Mouse (Mus musculus) WW6 (cell line): Measurements from ENCODE around the gene Zdhhc17.
A peak's percentile ranks its signal among the peaks of the same experiment; 100 is the strongest.

ENCODE experiments used
- DNase-seq: peaks from one replicate; pipeline ENCODE4 v3.0.0-alpha.2; 2013; ENCODE audit warnings: low read depth, low spot score

Gene Zdhhc17

GRCm38 (mm10) chr10:110958879-110959278 is 51.1 kb downstream of the Zdhhc17 start:
- no peak for DNase-seq

GRCm38 (mm10) chr10:110952937-110953451 is 56.9 kb downstream of the Zdhhc17 start:
- DNase-seq, result no peak

- DNase-seq, result no peak
Observed at GRCm38 (mm10) chr10:110952271-110952670, 57.7 kb downstream of the Zdhhc17 start.

DNA sequence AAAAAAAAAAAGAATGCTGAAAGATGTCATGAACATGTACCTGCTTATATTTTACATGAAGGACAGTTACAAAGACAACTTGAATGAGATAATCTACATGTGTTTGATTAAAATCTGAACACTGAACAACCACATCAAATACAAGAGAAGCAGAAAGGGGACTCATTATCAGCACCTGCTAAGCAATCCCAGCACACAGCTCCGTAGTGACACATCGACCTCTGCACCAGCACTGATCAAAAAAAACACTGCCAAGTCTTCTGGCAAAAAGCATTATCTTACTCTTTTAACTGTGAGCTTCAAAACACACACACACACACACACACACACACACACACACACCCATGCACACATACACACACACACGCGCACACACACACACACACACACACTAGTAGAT is 58.2 kb downstream of the Zdhhc17 start:
- DNase-seq, result no peak

DNA sequence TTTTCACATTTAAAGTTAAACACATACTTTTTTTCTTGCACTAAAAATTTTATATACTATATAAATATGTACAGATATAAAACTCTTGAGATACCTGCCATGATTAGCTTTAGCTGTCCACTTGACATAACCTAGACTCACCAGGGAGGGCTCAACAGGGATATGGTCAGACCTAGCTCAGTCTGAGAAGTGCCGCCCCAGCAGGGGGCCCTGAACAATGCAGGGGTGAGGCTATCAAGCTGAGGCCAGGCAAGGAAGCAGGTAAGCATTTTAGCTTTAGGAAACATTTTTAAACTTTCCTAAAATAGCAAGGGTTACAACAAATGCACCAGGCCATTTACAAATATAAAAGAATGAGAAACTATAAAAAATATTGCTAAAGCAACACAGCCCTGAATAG is 58.8 kb downstream of the Zdhhc17 start:
- no peak for DNase-seq

GRCm38 (mm10) chr10:110947574-110947973 is 62.4 kb downstream of the Zdhhc17 start:
- DNase-seq, result no peak

GRCm38 (mm10) chr10:110945966-110946365 is 64.0 kb downstream of the Zdhhc17 start:
- no peak for DNase-seq

GRCm38 (mm10) chr10:110944175-110944574 is 65.8 kb downstream of the Zdhhc17 start:
- DNase-seq, result no peak

DNA sequence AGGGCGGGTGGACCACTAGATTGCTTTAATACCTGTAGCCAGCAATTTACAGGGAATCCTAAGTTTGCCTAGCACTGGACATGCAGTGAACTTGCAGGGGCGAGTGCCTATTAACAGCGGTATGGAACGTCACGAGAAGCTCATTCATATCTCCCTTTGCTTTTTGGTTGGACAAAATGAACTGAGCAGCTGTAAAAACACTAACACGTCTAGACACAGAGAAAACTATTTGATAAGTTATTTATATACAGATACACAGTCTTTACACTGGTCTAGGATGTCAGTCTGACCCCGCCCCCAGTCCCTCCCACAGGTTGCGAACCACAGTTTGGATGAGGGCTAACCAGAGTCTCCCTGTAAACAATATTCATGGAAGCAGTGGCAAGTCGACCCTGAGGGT is 67.1 kb downstream of the Zdhhc17 start:
- no peak for DNase-seq

DNA sequence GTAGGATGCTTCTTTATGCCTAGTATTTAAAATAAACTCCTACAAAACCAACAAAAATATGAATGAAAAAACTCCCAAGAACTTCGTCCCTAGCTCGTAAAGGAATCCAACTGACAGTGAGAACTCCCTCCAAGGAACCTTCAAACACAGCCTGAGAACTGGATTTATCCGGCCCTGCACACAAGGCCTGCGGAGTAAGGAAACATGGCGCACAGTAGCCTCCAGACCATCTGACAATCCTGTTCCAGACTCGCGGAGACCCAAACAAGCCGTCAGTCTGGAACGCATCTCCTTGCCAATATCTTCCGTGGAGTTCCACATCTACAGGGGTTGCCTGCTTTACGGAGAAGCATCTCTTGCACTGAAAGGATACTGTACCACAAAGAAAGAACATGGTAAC is 68.0 kb downstream of the Zdhhc17 start:
- DNase-seq, result no peak

- DNase-seq, result no peak
Observed at GRCm38 (mm10) chr10:110940740-110941398, 69.1 kb downstream of the Zdhhc17 start.

DNA sequence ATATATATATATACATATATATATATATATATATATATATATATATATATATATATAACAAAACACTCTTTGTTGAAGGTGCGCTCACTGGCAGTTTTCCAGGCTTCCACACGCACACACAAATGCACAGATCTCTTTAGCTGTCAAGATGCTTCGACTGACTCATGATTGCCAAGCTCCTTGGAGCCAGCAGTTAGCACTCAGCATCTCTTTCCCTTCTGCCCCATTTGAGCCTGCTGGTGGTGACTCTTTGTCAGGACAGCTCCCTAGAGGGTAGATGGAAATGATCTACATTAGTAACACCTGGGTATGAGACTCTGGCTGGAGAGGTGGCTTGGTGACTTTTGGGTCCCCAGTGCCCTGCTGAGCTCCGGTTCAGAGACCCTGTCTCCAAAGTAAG is 70.2 kb downstream of the Zdhhc17 start:
- DNase-seq, result no peak

DNA sequence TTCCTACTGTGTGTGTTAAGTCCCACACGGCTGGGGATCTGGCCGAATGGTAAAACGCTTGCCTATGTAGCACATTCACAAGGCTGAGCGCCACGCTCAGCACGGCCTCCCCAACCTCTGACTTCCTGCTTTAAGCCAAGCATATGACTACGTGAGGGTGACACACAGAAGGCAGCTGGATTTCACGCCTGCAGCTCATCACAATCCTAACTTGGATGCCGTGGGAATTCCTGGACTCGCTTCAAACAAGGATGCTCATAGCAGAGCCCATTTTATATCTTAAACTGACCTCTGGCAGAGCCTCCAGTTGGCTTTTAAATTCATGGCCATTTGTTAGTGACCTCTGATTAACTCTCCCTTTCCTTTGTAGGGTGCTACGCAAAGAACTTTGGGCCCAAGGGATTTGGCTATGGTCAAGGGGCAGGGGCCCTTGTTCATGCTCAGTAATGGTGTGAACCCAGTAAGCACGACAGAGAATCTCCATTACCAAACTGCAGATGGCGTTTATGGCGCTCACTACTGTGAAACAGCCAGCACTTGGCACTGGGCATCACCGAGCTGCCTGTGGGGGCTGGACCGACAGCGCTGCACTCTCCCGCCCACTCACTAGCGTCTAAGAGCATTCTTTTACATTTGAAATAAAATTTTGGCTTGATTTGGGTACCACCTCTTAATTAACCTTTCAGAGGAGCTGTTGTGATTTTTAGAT is 70.9 kb downstream of the Zdhhc17 start:
- DNase-seq, result no peak

- DNase-seq, result no peak
Observed at GRCm38 (mm10) chr10:110938361-110938760, 71.6 kb downstream of the Zdhhc17 start.

GRCm38 (mm10) chr10:110935669-110936068 is 74.3 kb downstream of the Zdhhc17 start:
- no peak for DNase-seq

GRCm38 (mm10) chr10:110935081-110935480 is 74.9 kb downstream of the Zdhhc17 start:
- no peak for DNase-seq

DNA sequence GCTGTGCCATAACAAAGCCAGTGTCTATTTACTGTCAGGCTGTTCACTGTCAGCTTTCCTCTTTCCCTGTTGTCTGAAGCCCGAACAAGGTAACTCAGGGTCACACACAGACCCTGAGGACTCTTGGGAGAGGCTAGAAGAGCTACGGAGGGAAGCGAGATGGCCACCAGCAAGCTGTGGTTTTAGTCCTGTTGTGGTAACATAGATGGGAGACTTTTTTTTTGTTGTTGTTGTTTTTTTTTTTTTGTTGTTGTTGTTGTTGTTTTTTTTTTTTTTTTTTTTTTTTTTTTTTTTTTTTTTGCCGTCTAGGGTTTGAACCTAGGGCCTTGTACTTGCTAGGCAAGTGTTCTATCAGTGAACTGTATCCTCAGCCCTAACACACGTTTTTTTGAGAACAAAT is 76.4 kb downstream of the Zdhhc17 start:
- DNase-seq, result no peak

DNA sequence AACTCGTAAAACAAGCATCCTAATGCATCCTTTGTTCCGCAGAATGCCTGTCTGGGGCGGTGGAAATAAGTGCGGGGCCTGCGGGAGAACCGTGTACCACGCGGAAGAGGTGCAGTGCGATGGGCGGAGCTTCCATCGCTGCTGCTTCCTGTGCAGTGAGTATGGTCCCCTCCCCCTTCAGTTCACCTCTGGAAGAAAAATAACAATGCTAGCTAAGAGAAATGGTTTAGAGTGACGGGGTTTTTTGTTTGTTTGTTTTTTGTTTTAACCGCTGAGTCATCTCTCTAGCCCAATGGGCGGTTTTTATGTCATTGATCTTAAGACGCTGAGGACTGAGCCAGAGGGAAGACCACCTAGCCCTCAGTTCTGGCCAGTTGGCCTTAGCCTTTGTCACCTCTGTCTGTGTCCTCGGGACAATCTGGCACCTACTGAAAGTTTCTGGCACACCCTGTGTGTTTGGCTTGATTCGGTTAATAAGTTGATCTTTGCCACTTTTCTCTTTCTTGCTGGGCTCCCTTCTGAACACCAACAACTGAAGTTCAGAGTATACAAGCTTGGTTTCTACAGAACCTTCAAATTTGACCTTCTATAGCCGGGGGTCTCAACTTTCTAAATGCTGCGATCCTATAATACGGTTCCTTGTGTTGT is 77.9 kb downstream of the Zdhhc17 start:
- DNase-seq, result peak; percentile 71

GRCm38 (mm10) chr10:110931161-110931912 is 78.6 kb downstream of the Zdhhc17 start:
- DNase-seq, result no peak

- no peak for DNase-seq
Observed at GRCm38 (mm10) chr10:110929756-110930155, 80.2 kb downstream of the Zdhhc17 start.

- no peak for DNase-seq
Observed at GRCm38 (mm10) chr10:110927491-110927890, 82.4 kb downstream of the Zdhhc17 start.

DNA sequence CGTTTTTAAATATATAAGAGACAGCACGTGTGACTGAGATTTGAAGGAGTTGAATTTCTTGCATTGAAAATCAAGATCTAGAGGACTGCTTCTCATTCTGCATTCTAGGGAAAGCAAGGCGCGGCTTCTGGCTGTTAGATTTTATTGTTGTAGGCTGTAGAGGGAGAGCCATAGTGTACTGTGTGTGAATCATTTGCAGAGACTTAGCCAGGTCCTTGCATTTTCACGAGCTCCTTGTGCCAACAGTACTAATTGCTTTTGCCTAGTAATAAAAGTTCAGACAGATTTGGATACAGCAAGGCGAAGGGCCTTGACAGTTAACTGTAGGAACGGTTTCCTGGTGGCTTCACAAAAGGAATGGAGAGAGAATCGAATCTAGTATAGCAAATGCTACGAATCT is 87.3 kb downstream of the Zdhhc17 start:
- DNase-seq, result no peak
